Mouse (Mus musculus) sigmoid colon, adult 10 weeks (tissue): ENCODE results near the gene Hist2h2aa1. TPM values are rescaled to one million over a fixed set of nuclear protein-coding genes. Genes with fewer than 3 reads are reported as not detected.

ENCODE experiments used
- polyA plus RNA-seq: library from polyadenylated mRNA; stranded (reverse); fragments of 350-450 nt; fragmentation: Illumina TruSeq; extraction: RNeasy Lipid Tissue Mini Kit (QIAGEN cat#74804); gene quantifications from one replicate; pipeline ENCODE4 v1.2.3, GENCODE M21; 2014; ENCODE audit warnings: low read depth, low replicate concordance

Gene Hist2h2aa1
- not detected for polyA plus RNA-seq

DNA sequence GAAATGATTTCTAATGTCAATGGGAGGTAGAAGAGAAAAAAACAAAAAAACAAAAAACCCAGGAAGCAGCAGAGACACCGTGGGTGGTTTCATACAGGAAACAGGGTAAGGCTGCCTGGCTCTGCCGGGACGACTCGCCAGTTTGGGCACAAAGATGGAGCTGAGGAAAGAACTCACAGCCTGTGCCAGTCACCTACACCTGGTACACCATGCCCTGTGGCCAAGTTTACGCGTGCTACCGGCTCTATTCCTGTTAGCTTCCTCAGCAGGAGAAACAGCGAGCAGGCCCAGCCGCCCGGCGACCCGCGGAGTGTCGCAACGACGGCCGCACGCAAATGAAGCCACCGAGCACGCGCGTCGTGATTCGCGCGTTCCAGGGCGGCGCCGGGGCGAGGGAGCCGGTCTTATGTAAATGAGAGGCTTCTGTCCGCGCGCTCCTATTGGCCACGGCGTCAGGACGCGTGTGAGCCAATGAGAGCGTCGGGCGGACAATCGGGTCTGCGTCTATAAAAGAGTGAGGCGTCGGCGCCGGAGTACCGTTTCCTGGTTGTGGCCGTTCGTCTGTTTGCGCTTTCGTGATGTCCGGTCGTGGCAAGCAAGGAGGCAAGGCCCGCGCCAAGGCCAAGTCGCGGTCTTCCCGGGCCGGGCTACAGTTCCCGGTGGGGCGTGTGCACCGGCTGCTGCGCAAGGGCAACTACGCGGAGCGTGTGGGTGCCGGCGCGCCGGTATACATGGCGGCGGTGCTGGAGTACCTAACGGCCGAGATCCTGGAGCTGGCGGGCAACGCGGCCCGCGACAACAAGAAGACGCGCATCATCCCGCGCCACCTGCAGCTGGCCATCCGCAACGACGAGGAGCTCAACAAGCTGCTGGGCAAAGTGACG lies at the start of gene Hist2h2aa1:
Hist2h2aa1 (plus strand) TSS at position 495 of the 884 bp plus-strand sequence.

GRCm38 (mm10) chr3:96219661-96220130 lies 25.6 kb upstream of the Hist2h2aa1 start, which contains the start of the genes Bola1 and Hist2h2ab:
Gene Bola1, minus strand, starts transcription at chr3:96219709.
Gene Hist2h2ab, plus strand, starts transcription at chr3:96219865.

DNA sequence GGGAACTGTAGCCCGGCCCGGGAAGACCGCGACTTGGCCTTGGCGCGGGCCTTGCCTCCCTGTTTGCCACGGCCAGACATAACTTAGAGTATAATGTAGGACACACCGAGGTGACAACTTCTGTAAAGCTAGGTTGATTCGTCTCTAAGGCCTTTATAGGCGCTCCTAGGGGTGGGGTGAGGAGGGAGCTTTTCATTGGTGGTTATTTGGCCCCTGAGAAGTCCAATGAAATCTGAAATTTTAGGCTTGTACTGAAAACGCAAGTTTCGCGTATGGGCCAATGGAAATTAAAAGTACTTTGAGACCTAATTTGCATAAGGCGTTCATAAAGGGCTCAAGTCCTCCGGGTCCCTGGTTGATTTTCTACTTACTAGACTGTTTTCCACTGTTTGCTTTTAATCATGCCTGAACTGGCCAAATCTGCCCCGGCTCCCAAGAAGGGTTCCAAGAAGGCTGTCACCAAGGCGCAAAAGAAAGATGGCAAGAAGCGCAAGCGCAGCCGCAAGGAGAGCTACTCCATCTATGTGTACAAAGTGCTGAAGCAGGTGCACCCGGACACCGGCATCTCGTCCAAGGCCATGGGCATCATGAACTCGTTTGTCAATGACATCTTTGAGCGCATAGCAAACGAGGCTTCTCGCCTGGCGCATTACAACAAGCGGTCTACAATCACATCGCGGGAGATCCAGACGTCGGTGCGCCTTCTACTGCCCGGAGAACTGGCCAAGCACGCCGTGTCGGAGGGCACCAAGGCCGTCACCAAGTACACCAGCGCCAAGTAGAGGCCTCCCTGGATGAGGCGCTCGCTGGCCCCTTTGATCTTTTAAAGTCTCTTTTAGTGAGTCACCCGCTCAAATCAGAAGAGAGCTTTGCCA lies 24.3 kb upstream of the Hist2h2aa1 start, which contains the start of the genes Hist2h2ac and Hist2h2be:
Hist2h2ac (minus strand) TSS at position 116 of the 875 bp plus-strand sequence.
Hist2h2be (plus strand) TSS at position 355 of the 875 bp plus-strand sequence.

GRCm38 (mm10) chr3:96238954-96239793 lies 6.1 kb upstream of the Hist2h2aa1 start, which contains the start of gene Hist2h3c2:
Gene Hist2h3c2, minus strand, starts transcription at chr3:96239127.

DNA sequence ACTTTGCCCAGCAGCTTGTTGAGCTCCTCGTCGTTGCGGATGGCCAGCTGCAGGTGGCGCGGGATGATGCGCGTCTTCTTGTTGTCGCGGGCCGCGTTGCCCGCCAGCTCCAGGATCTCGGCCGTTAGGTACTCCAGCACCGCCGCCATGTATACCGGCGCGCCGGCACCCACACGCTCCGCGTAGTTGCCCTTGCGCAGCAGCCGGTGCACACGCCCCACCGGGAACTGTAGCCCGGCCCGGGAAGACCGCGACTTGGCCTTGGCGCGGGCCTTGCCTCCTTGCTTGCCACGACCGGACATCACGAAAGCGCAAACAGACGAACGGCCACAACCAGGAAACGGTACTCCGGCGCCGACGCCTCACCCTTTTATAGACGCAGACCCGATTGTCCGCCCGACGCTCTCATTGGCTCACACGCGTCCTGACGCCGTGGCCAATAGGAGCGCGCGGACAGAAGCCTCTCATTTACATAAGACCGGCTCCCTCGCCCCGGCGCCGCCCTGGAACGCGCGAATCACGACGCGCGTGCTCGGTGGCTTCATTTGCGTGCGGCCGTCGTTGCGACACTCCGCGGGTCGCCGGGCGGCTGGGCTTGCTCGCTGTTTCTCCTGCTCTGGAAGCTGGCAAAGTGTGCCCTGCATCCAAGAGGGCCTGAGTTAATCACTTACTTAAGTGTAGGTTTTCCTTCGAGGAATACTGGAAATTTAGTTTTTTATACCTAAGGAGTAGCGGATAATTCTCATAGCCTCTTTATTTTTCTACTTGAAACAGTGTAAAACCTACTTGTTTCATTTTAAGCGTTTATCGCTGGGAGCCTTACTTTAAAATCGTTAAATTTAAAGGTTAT lies 5.1 kb upstream of the Hist2h2aa1 start, which contains the start of gene Hist2h2aa2:
Hist2h2aa2 (minus strand) TSS at position 328 of the 850 bp plus-strand sequence.

DNA sequence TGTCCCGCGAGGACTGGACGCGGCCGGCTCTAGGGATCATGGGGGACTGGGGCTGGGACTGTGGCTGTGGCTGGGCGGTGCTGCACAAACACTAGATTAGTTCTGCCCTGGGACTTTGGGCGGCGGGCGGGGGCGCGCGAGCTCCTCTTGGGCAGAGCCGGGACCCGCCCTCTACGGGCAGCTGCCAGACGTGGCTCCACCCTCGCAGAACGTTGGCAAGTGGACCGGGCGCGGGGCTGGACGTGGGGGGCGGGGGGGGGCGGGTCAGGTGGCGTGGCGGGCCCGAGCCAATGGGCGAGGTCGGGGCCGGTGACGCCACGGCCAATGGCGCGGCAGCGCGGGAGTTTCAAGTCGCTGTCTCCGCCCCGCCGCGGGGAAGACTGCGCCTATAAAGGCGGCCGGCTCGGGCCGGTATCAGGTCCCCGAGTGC lies 1.1 kb downstream of the Hist2h2aa1 start, which contains the start of gene Hist2h3c1:
Hist2h3c1 (plus strand) TSS at position 259 of the 430 bp plus-strand sequence.

GRCm38 (mm10) chr3:96262979-96263550 lies 17.8 kb downstream of the Hist2h2aa1 start, which contains the start of gene Hist2h4:
Gene Hist2h4, minus strand, starts transcription at chr3:96263311.

DNA sequence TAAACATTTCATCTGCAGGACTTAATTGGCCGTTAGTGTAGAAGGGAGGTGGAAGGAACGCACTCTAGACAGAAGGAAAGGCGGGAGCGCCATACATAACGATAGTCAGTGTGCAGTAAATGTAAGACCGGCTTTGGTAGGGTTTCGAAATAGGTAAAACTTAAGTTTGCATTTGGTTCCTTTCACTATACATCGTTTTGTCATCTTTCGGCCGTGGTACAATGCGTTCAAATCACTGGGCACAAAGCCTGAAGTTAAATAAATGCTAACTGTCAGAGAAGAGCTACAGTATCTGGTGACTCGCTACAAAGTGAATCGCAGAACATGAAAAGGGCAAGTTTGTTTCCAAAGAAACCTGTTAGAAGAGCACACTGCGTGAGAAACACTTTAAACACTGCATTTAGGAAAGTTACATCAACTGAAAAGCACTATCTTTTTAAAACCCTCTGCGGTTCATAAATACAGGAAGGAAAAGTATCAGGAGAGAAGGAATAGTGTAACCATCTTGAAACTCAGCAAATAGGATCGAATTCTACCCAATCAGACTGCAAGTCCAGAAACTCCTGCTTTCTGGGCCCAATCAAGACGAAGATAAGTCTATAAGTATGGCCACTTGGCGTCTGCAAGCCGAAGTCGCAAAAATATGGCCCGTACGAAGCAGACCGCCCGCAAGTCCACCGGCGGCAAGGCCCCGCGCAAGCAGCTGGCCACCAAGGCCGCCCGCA lies 22.9 kb downstream of the Hist2h2aa1 start, which contains the start of gene Hist2h3b:
Hist2h3b (plus strand) TSS at position 604 of the 725 bp plus-strand sequence.

GRCm38 (mm10) chr3:96269511-96270474 lies 24.5 kb downstream of the Hist2h2aa1 start, which contains the start of gene Hist2h2bb:
Gene Hist2h2bb, plus strand, starts transcription at chr3:96269752.

GRCm38 (mm10) chr3:96293787-96294186 lies 48.5 kb downstream of the Hist2h2aa1 start, which contains the start of gene Fcgr1:
Gene Fcgr1, minus strand, starts transcription at chr3:96293969.

Other genes with a start within 250 kb of the Hist2h2aa1 start
- gene Plekho1, start 249.5 kb upstream of the Hist2h2aa1 start, polyA plus RNA-seq: 7.5 TPM
- gene Vps45, start 187.0 kb upstream of the Hist2h2aa1 start, polyA plus RNA-seq: 59.9 TPM
- 23.3 TPM for gene Otud7b, start 141.0 kb upstream of the Hist2h2aa1 start, polyA plus RNA-seq
- 27.1 TPM for gene Mtmr11, start 83.5 kb upstream of the Hist2h2aa1 start, polyA plus RNA-seq
- 12.5 TPM for gene Sf3b4, start 73.2 kb upstream of the Hist2h2aa1 start, polyA plus RNA-seq
- gene Sv2a, start 64.3 kb upstream of the Hist2h2aa1 start, polyA plus RNA-seq: 0.85 TPM
- gene Bola1, start 25.8 kb upstream of the Hist2h2aa1 start, polyA plus RNA-seq: 1.4 TPM
- not detected for gene Hist2h2ab, start 25.6 kb upstream of the Hist2h2aa1 start, polyA plus RNA-seq
- not detected for gene Hist2h2ac, start 24.6 kb upstream of the Hist2h2aa1 start, polyA plus RNA-seq
- 20.6 TPM for gene Hist2h2be, start 24.4 kb upstream of the Hist2h2aa1 start, polyA plus RNA-seq
- 3.4 TPM for gene Hist2h3c2, start 6.4 kb upstream of the Hist2h2aa1 start, polyA plus RNA-seq
- gene Hist2h2aa2, start 5.2 kb upstream of the Hist2h2aa1 start, polyA plus RNA-seq: not detected
- gene Hist2h3c1, start 1.2 kb downstream of the Hist2h2aa1 start, polyA plus RNA-seq: 65.9 TPM
- gene Hist2h4, start 17.8 kb downstream of the Hist2h2aa1 start, polyA plus RNA-seq: 1.8 TPM
- gene Hist2h3b, start 23.2 kb downstream of the Hist2h2aa1 start, polyA plus RNA-seq: not detected
- not detected for gene Hist2h2bb, start 24.3 kb downstream of the Hist2h2aa1 start, polyA plus RNA-seq
- gene Fcgr1, start 48.5 kb downstream of the Hist2h2aa1 start, polyA plus RNA-seq: 1.2 TPM
- gene BC107364, start 206.8 kb downstream of the Hist2h2aa1 start, polyA plus RNA-seq: not detected